Mouse (Mus musculus) neural tube, embryonic 15.5 days (tissue): ENCODE results near the gene 4930404N11Rik. TPM values are rescaled to one million over a fixed set of nuclear protein-coding genes. Genes with fewer than 3 reads are reported as not detected.

Source experiments
- ATAC-seq: fragments of 200-750 bp; cut with Nextera tagmentation; 2 replicates; pipeline ENCODE4 v1.8.0; 2017; ENCODE audit warnings: mild to moderate bottlenecking, moderate TSS enrichment, moderate library complexity; ENCODE audit not compliant: low FRiP score
- H3K27ac ChIP-seq: fragments of 300-500 bp; sonication (generic); replicated peaks from 2 replicates; pipeline ENCODE4 v1.5.1; 2015; ENCODE audit warnings: mild to moderate bottlenecking, inconsistent platforms
- H3K27me3 ChIP-seq: fragments of 300-500 bp; sonication (generic); replicated peaks from 2 replicates; pipeline ENCODE4 v1.6.1; 2015; ENCODE audit warnings: inconsistent platforms
- H3K36me3 ChIP-seq: fragments of 300-500 bp; sonication (generic); 2 replicates; pipeline ENCODE4 v1.6.1; 2015; ENCODE audit warnings: inconsistent platforms
- H3K4me1 ChIP-seq: fragments of 300-500 bp; sonication (generic); 2 replicates; pipeline ENCODE4 v1.6.1; 2015; ENCODE audit warnings: inconsistent platforms
- H3K4me2 ChIP-seq: fragments of 300-500 bp; sonication (generic); 2 replicates; pipeline ENCODE4 v1.6.1; 2015; ENCODE audit warnings: inconsistent platforms, mild to moderate bottlenecking, moderate library complexity
- H3K4me3 ChIP-seq: fragments of 300-500 bp; sonication (generic); replicated peaks from 2 replicates; pipeline ENCODE4 v1.5.1; 2015; ENCODE audit warnings: mild to moderate bottlenecking, inconsistent platforms
- H3K9ac ChIP-seq: fragments of 300-500 bp; sonication (generic); replicated peaks from 2 replicates; pipeline ENCODE4 v1.6.1; 2015; ENCODE audit warnings: mild to moderate bottlenecking, inconsistent platforms
- H3K9me3 ChIP-seq: fragments of 300-500 bp; sonication (generic); replicated peaks from 2 replicates; pipeline ENCODE4 v1.6.1; 2016; ENCODE audit warnings: inconsistent platforms
- WGBS: fragments of 180-500 bp; shearing (Covaris S2); methylation state at CpG from one replicate; pipeline ENCODE4 v1.1.7; 2015; ENCODE audit warnings: mixed read lengths; 5-methylcytosine and 5-hydroxymethylcytosine counted together
- polyA plus RNA-seq: library from polyadenylated mRNA; unstranded; fragments of >200 nt; fragmentation: Nextera tagmentation; extraction: Ambion mirVana; gene quantifications from 2 replicates; pipeline ENCODE4 v1.2.1, GENCODE M21; 2015

4930404N11Rik gene
- polyA plus RNA-seq, 1 experiment from 2014 or later, result 1.5 TPM

DNA sequence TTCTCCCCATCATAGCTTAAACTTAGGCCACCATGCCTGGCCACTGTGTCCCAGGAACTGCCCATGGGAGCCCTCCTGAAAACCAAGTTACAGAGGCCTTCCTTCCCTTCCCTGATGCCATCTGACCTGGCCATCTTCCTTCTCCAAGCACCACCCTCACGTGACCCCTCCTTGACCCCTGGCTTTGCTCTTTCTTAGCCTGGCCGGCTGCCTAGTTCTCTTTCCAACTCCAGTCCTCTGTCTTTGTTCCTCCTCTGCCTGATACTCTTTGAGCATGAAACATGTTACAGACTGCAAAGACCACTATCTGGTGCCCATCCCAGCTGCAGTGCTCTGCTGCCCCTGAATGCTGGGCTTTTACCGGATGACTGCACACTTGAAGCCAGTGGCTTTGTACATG is 23.8 kb upstream of the 4930404N11Rik start:
- Histone ChIP-seq H3K27me3 (no peaks in the 10 kb centered on the region), H3K4me2 (no peak overlapping the region), H3K9me3 (no peaks in the 10 kb centered on the region), H3K4me1 (peaks cover 48% of the 10 kb centered on the region), H3K4me3 (no peak overlapping the region), H3K27ac (peak overlapping the region; percentile 3; the same call in 1 of the 2 replicates), H3K9ac (0 out of 2 replicates have a peak overlapping the region, but pooled peaks have one; percentile 0), H3K36me3 (peaks cover 35% of the 10 kb centered on the region)
- ATAC-seq, result no peak
- WGBS, result 49% methylated on average over 3 of the region's 3 CpGs

DNA sequence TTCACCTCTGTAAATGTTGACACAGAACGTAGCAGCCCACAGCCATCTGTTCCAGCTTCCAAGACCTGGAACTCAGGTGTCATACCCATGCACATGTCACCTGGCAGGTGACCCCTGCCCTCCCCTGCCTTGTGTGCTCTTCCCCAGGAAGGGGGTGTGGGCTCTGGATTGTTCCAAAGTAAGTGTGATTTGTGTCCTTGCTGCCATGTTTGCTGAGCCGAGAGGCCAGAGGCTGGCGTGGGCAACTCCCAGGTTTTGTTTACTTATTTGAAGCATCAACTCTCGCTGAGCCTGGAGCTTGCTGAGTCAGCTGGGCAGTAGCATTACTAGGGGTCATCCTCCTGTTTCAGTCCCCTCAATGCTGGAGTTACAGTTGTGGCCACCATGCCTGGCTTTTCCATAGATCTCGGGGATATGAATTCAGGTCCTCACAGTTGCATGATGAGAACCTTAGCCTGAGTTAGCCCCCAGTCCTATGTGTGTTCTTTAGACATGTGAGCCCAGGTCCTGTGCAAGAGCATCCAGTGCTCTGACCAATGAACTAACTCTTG is 23.0 kb upstream of the 4930404N11Rik start, which contains the start of gene Gm48552:
Gene Gm48552, plus strand, starts transcription at position 501 of the 551 bp plus-strand sequence.
- peaks cover 42% of the 10 kb centered on the region for H3K4me1 ChIP-seq
- WGBS, result 88% methylated on average over 5 of the region's 5 CpGs
- 0 out of 2 replicates have a peak within 1 kb of the TSS, but pooled peaks have one; percentile 0 for H3K9ac ChIP-seq
- peak within 1 kb of the TSS; percentile 3; the same call in 1 of the 2 replicates for H3K27ac ChIP-seq
- ATAC-seq, result no peak
- no peak within 1 kb of the TSS for H3K4me3 ChIP-seq
- no peaks in the 10 kb centered on the region for H3K27me3 ChIP-seq
- H3K9me3 ChIP-seq, result no peaks in the 10 kb centered on the region
- no peak within 1 kb of the TSS for H3K4me2 ChIP-seq
- peaks cover 35% of the 10 kb centered on the region for H3K36me3 ChIP-seq

DNA sequence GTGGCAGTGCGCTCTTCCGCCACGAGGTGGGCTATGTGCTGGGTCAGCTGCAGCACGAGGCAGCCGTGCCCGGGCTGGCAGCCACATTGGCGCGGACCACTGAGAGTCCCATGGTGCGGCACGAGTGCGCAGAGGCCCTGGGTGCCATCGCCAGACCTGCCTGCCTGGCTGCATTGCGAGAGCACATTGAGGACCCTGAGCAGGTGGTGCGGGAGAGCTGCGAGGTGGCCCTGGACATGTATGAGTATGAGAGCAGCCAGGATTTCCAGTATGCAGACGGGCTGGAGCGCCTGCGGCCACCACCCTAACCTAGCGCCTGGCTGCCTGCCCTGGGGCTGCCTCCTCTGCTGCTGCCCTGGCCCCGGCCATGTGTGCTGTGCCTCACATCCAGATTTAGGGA is 22.1 kb upstream of the 4930404N11Rik start:
- H3K4me3 ChIP-seq, result no peak overlapping the region
- H3K9me3 ChIP-seq, result no peaks in the 10 kb centered on the region
- peaks cover 34% of the 10 kb centered on the region for H3K4me1 ChIP-seq
- H3K4me2 ChIP-seq, result no peak overlapping the region
- H3K36me3 ChIP-seq, result peaks cover 35% of the 10 kb centered on the region
- H3K27me3 ChIP-seq, result no peaks in the 10 kb centered on the region
- 95% methylated on average over 20 of the region's 20 CpGs for WGBS
- no peak overlapping the region for H3K9ac ChIP-seq
- no peak for ATAC-seq
- H3K27ac ChIP-seq, result no peak overlapping the region

DNA sequence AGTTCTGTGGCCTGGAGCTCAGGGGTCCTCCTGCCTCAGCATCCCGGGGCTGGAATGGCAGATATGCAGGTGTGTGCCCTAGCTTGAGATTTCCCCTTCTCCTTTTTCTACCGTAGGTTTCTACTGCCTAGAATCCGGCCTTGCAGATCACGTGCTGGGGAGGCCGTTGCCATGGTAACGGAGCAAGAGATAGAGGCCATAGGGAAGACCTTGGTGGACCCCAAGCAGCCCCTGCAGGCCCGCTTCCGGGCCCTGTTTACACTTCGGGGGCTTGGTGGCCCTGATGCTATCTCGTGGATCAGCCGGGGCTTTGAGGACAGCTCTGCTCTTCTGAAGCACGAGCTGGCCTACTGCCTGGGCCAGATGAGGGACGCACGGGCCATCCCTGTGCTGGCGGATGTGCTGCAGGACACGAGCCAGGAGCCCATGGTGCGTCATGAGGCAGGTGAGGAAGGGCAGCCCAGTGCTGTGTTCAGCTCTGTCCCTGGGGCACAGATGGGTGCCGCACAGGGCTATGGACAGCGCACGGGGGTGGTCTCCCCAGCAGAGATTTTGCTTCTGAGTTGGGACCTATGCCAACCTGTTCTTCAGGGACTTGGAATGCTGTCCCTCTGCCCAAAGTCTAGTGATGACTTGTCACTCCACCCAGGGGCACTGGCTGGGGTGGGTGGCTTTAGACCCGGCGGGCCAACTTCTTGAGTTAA is 20.1 kb upstream of the 4930404N11Rik start:
- Histone ChIP-seq H3K36me3 (peaks cover 29% of the 10 kb centered on the region), H3K27me3 (no peaks in the 10 kb centered on the region), H3K9ac (peak overlapping the region; percentile 79), H3K4me3 (peak overlapping the region; percentile 96), H3K4me1 (peaks cover 34% of the 10 kb centered on the region), H3K4me2 (peak overlapping the region; percentile 97), H3K27ac (no peak overlapping the region), H3K9me3 (no peaks in the 10 kb centered on the region)
- no peak for ATAC-seq
- 82% methylated on average over 22 of the region's 22 CpGs for WGBS

DNA sequence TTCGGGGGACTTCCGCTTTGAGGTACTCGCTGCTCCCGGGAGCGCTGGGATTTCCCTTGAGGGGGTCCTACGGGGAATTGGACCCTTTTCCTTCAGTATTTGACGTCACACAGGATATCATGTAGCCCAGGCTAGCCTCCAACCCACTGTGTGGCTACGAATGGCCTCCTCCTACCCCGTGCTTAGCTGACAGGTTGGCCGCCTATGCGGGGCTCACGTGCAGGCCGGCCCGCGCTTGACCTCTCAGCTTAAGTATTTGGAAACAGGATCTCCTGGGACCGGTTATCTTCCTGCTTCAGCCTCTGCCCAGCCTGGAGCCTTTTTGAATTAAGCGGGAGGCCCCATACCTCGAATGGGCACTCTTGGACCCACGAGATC is 19.0 kb upstream of the 4930404N11Rik start:
- H3K27me3 ChIP-seq, result no peaks in the 10 kb centered on the region
- H3K9me3 ChIP-seq, result no peaks in the 10 kb centered on the region
- peak overlapping the region; percentile 96 for H3K4me3 ChIP-seq
- peak overlapping the region; percentile 97 for H3K4me2 ChIP-seq
- peaks cover 23% of the 10 kb centered on the region for H3K4me1 ChIP-seq
- ATAC-seq, result peak; percentile 25
- H3K27ac ChIP-seq, result peak overlapping the region; percentile 86
- H3K9ac ChIP-seq, result peak overlapping the region; percentile 79
- peaks cover 29% of the 10 kb centered on the region for H3K36me3 ChIP-seq
- WGBS, result 0% methylated on average over 19 of the region's 19 CpGs

DNA sequence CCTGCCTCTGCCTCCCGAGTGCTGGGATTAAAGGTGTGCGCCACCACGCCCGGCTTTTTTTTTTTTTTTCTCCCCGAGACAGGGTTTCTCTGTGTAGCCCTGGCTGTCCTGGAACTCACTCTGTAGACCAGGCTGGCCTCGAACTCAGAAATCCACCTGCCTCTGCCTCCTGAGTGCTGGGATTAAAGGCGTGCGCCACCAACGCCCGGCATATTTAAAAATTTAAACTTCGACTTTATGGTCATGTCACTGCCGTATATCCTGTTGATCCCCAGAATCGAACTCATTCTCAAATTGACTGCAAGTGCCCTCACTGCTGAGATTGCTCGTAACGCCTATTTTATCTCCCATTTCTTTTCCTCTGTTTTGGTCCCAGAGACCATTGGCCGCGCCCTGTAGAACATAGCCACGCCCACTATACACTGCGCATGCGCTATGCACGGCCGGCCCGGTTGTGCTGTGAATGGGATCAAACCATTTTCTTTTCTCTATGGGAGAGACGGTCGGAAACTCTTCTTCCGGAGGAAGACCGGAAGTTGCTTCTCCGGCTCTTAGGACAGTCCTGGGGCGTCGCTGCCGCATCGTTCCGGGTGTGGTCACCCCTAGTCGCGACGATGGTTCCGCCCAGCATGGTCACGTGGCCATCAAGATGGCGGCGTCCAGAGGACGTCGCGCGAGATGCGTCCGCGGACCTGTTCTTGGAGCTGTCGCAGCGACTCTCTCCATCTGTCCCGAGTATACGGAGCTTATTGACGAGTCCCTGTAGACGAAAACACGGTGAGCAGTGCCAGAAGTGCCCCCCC is 18.4 kb upstream of the 4930404N11Rik start, which contains the start of the genes Dohh and Gm48551:
Gene Dohh, plus strand, starts transcription at position 627 of the 803 bp plus-strand sequence.
Gene Gm48551, plus strand, starts transcription at position 665 of the 803 bp plus-strand sequence.
- peak within 1 kb of the TSS; percentile 86 for H3K27ac ChIP-seq
- ATAC-seq, result peak; percentile 92
- no peaks in the 10 kb centered on the region for H3K27me3 ChIP-seq
- H3K36me3 ChIP-seq, result peaks cover 29% of the 10 kb centered on the region
- H3K4me3 ChIP-seq, result peak within 1 kb of the TSS; percentile 96
- 8% methylated on average over 54 of the region's 54 CpGs for WGBS
- peaks cover 22% of the 10 kb centered on the region for H3K4me1 ChIP-seq
- H3K4me2 ChIP-seq, result peak within 1 kb of the TSS; percentile 97
- H3K9ac ChIP-seq, result peak within 1 kb of the TSS; percentile 79
- H3K9me3 ChIP-seq, result no peaks in the 10 kb centered on the region

DNA sequence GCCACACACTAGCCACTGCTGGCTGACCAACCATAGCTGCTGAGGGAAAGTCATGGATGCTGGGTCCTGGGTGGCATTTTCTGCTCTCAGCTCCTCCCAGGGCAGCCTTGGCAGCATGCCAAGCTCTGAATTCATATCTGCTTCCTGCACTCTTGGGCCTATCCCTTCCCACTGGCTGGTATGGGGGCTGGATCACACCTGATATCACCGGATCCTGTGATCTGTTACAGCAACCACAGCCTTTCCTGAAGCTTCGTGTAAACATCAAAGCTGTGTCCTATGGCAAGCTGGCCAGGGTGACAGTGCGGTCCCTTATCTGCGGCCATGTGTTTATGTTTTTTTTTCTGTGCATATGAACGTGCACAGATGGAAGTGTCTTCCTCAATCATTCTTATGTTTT is 16.4 kb upstream of the 4930404N11Rik start:
- no peak overlapping the region for H3K4me2 ChIP-seq
- peaks cover 12% of the 10 kb centered on the region for H3K36me3 ChIP-seq
- no peak overlapping the region for H3K9ac ChIP-seq
- no peaks in the 10 kb centered on the region for H3K27me3 ChIP-seq
- no peak for ATAC-seq
- 89% methylated on average over 5 of the region's 5 CpGs for WGBS
- no peak overlapping the region for H3K4me3 ChIP-seq
- no peak overlapping the region for H3K27ac ChIP-seq
- peaks cover 31% of the 10 kb centered on the region for H3K4me1 ChIP-seq
- H3K9me3 ChIP-seq, result no peaks in the 10 kb centered on the region

DNA sequence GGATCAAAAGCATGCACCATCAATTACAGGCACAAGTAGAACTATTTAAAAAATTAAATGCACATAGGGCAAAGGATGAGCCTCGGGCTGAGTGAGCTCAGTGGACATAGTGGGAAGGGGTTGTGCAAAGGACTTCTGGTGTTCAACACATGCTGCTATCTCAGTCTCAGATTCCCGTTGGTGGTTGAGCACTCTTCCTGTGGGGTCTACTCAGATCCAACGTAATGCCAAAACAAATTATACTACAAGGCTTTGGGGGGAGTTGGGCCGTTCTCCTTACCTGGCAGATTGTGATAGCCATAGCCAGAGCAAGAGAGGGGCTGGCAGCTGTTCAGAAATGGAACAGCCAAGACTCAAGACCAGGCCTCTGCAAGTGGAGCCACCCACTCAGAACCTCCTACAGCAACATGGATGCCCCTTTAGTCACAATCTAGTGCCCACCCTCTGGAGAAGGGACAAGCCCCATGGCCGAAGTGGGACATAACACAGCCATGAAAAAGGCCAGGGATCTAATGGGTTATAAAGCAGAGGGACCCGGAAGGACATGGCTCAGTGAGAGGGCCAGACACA is 14.3 kb upstream of the 4930404N11Rik start:
- 0 out of 2 replicates have a peak, but pooled peaks cover 4% of the 10 kb centered on the region for H3K36me3 ChIP-seq
- H3K4me2 ChIP-seq, result no peak overlapping the region
- no peak overlapping the region for H3K9ac ChIP-seq
- H3K9me3 ChIP-seq, result no peaks in the 10 kb centered on the region
- no peak overlapping the region for H3K27ac ChIP-seq
- no peaks in the 10 kb centered on the region for H3K27me3 ChIP-seq
- ATAC-seq, result no peak
- H3K4me3 ChIP-seq, result no peak overlapping the region
- WGBS, result 91% methylated on average over 6 of the region's 6 CpGs
- H3K4me1 ChIP-seq, result peaks cover 36% of the 10 kb centered on the region

DNA sequence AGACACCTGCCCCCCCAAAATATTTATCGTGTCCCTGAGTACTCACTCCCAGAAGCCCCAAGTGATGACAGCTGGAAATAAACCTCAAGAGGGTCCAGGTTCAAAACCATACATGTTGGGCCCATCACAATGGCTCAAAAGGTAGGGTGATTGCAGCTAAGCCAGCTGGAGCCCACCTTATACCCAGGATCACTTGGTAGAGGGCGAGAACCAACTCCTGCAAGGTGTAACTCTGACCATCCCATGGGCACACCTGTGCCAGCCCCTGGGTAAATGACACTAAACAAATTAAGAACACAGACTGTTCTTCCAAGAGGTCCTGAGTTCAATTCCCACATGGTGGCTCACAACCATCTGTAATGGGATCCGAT is 13.6 kb upstream of the 4930404N11Rik start:
- H3K9ac ChIP-seq, result peak overlapping the region; percentile 36
- peak overlapping the region; percentile 86 for H3K27ac ChIP-seq
- H3K4me3 ChIP-seq, result peak overlapping the region; percentile 82
- peak overlapping the region; percentile 86 for H3K4me2 ChIP-seq
- H3K9me3 ChIP-seq, result no peaks in the 10 kb centered on the region
- no peak for ATAC-seq
- peaks cover 7% of the 10 kb centered on the region; the same call in 1 of the 2 replicates for H3K36me3 ChIP-seq
- WGBS, result 59% methylated on average over 3 of the region's 3 CpGs
- no peaks in the 10 kb centered on the region for H3K27me3 ChIP-seq
- peaks cover 35% of the 10 kb centered on the region for H3K4me1 ChIP-seq

DNA sequence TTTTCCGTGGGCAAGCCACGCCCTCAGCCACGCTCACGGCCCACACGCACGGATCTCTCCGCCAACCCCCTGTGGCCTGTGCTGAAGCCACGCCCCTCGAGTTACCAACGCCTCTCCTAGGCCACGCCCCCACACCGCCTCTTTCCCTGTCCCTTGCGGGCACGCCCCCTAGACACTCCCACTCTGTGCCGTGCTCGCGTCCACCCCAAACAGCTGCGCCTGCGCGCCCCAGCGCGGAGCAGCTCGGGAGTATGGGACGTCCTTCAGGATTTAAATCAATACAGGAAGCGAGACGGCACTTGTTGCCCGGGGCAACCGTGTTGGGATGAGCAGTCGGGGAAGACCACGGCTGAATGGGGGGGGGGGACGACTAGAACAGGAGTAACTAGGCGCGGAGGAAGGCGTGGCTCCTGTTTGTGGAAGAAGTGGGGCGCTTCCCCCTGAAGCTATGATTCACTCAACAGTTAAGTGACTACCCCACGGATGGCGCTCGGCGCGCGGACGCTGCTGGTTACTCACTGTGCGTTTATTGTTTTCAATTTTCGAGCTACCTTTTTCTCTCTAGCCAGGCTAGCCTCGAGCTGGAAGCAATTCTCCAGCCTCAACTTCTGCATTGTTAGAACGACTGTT is 13.1 kb upstream of the 4930404N11Rik start:
- Histone ChIP-seq H3K4me1 (peaks cover 36% of the 10 kb centered on the region), H3K9me3 (no peaks in the 10 kb centered on the region), H3K36me3 (peaks cover 7% of the 10 kb centered on the region), H3K4me2 (peak overlapping the region; percentile 86), H3K27me3 (no peaks in the 10 kb centered on the region), H3K4me3 (peak overlapping the region; percentile 82), H3K9ac (peak overlapping the region; percentile 86), H3K27ac (peak overlapping the region; percentile 86)
- under 1% methylated on average over 46 of the region's 46 CpGs for WGBS
- peak; percentile 96 for ATAC-seq
